Mouse (Mus musculus) cerebellum, adult 11-12 months (tissue): ENCODE data around the gene Nav1.

Experiments
- DNase-seq: peaks from one replicate; pipeline ENCODE4 v3.0.0; 2022

Gene Nav1

DNA sequence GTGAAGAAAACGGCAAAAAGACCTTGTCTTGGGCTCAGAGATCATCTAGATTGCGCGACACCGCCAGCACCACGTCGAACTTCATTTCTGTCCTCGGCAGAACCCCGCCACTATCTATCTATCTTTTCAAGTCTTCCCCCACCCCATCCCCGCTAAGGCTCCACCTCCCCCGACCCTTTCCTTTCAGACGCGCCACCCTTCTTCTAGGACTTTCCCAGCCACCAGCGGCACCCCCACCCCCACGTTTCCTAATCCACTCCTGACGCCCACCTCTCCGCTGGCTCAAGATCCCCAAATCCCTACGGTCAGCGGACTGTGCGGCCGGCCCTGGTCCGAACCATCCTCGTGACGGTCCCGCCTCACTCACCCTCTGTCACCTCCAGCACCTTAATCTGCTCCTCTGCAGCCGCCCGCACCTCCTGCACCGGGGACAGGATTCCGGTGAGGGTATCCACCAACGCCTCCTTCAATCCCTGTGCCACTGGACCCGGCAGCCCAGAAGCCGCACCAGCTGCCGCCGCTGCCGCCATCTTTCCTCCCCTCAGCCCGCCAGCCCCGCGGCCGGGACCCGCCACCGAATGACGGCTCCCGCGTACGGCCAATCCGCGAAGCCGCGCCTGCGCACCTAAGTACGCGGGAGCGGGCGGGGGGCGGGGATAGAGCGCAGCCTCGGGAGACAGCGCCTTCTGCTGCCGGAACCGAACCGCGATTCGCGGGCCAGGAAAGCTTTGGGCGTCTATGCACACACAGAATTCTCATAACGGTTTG is 177.0 kb downstream of the Nav1 start, which contains the start of gene Ipo9:
Ipo9 (minus strand) TSS at position 599 of the 768 bp plus-strand sequence.
- peak; percentile 92 for DNase-seq

DNA sequence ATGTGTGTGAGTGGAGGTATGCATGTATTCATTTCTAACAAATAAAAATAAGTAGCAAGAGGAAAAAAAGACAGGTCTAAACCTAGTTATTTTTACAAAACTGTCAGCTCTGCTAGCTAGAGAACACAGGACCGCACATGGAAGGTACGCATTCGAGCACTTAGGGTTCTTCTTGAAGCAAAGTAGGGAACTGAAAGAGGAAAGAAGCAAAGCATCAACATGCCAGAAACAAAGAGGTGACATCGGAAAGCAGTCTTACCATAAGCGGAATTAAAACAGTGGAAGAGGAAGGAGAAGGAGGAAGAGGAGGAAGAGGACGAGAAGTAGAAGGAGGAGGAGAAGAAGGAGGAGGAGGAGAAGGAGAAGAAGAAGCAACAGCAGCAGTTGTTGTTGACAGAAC is 179.7 kb downstream of the Nav1 start:
- no peak for DNase-seq

DNA sequence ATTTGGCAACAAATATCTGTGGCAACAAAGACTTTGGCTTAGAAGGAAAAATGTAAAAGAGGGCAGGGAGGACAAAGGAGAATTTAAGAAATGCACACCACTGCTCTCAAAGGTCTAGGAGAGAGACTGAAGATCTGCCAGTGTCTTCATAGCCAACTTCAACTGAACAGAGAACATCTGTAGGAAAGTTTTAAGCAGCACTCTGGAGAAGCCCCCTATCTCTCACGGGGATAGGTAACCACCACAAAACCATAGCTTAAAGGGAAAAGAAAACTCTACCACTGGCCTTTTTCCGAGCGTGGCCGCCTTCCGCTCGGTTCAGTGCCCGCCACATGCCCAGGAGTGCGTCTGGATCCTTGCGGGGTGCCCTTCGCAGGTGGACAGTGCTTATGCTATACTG is 180.4 kb downstream of the Nav1 start:
- peak; percentile 16 for DNase-seq

DNA sequence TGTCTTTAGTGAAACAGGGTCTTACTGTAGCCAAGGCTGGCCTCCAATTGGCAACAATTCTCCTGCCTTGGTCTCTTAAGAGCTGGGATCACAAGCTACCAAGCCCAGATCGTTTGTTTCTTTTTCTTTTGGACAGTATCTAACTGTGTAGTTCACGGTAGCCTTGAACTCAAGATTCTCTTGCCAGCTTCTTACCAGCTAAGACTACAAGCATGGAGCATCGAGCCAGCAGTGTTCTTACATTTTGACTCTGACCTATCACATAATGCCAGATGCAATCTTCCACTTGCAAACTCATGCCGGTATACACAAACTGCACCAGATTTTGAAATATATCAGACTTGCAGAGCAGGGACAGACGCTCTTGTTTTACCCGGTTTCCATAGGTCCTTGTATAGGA is 184.3 kb downstream of the Nav1 start:
- no peak for DNase-seq

GRCm38 (mm10) chr1:135413996-135414395 is 193.1 kb downstream of the Nav1 start:
- DNase-seq = no peak

- DNase-seq = no peak
These were observed 195.0 kb downstream of the Nav1 start for GRCm38 (mm10) chr1:135412130-135412529.

DNA sequence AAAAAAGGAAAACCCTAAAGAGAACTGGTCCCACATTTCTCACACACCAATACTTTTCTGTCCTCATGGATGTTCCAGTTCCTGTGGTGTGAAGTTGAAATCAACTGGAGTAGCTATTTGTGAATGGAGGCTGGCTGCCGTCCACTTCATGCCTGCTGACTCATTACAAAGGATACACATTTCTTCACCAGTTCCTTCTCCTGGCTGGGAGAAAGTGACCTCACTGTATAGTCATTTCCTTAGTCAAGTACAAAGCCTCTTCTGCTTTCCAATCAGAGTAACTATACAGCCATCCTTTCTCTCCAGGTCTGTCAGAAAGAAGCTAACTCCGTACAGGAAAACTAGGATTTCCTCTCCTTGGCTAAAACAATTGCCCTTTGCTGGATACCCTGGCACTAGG is 196.1 kb downstream of the Nav1 start:
- no peak for DNase-seq

DNA sequence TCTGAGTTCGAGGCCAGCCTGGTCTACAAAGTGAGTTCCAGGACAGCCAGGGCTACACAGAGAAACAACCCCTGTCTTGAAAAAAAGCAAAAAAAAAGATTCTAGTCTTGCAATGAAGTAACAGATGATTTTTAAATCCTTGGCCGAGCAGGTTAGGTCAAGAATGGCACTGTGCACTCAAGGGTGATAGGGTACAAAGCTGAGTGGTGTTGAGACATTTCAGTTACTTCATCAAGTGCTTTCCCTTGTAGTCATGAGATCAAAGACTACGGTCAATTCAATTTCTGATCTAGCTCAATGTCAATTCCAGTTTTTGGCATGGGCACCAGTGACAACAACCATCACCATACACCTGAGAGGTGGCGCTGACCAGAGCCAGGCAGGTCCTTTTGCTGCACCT is 198.1 kb downstream of the Nav1 start:
- DNase-seq = no peak

DNA sequence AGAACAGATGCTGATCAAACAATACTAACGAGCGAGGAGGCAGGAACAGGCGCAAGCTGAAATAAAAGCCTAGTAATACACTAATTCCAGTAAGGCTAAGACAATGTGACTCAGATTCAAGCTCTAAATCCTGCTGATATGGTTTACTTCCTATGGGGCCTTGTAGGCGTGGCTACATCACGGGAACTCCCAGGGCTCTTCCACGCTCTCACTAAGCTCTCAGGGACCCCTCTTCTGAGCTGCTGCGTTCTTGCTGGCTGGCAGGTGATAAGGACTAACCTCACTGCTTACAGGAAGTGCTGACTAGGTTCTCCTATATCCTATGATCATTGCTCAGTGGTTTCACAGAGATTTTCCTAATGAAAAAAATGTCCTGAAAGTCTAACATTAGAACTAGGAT is 201.7 kb downstream of the Nav1 start:
- DNase-seq = no peak

DNA sequence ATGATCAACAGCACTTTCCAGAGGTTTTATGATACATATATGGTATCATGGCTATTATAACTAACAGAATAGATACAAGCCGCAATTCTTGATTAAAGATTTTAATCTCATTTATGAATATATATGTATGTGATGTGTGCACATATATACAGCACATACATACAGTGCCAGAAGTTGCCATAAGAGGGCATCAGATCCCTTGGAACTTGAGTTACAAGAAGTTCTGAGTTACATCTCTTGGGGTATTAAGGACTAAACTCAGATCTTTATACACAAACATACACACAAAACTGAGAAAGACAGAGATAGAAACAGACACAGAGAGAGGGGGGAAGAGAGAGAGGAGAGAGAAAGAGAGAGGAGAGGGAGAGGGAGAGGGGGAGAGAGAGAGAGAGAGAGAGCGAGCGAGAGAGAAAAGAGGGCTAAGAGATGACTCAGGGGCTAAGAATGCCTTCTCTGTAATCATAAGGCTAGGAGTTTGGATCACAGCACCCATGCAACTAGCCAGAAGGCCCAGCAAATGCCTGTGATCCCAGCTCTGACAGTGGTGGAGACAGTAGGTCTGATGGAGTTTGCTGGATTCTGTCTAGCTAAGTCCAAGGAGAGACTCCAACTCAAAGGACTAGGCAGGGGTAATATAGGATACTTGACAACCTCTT is 205.5 kb downstream of the Nav1 start:
- DNase-seq = no peak

DNA sequence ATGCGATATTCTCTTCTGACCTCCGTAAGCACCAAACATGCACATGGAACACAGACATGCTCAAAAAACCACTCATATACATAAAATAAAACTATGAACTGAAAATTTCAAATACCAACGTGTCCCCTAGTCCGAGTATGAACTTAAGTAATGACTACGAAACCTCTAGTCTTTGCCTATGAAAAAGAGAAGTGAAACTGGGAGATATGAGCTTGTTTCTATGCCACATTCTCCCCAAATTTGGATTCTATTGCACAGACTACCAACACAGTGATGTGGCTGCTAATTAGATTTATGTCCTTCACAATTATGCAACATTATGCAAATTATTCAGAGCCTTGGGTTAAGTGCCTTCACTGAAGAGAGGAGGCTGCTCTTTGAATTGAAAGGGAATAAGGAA is 207.6 kb downstream of the Nav1 start:
- DNase-seq = no peak

- DNase-seq = no peak
These were observed 221.9 kb downstream of the Nav1 start for GRCm38 (mm10) chr1:135385161-135385560.
